Mouse (Mus musculus) lung, postnatal 0 days (tissue): ENCODE measurements around the gene Tesk2.

Experiments used
- CTCF ChIP-seq: IDR thresholded peaks from 2 replicates; pipeline ENCODE4 v1.5.1; 2016; ENCODE audit warnings: antibody characterized with exemption, mild to moderate bottlenecking
- EP300 ChIP-seq: IDR thresholded peaks from 2 replicates; pipeline ENCODE4 v1.6.1; 2016; ENCODE audit warnings: antibody characterized with exemption, mild to moderate bottlenecking, control low read depth

- no peak for TF ChIP-seq CTCF
- no peak for TF ChIP-seq EP300
Observed at GRCm38 (mm10) chr4:116796442-116797110, 75.8 kb downstream of the Tesk2 start.
